Mouse (Mus musculus) liver, embryonic 14.5 days (tissue): ENCODE measurements around the gene Nf1. TPM values are rescaled to one million over a fixed set of nuclear protein-coding genes. Genes with fewer than 3 reads are reported as not detected.

Source experiments
- ATAC-seq: fragments of 200-750 bp; cut with Nextera tagmentation; 2 replicates; pipeline ENCODE4 v1.8.0; 2017; ENCODE audit warnings: moderate number of reproducible peaks, mild to moderate bottlenecking, moderate library complexity; ENCODE audit not compliant: insufficient read depth
- DNase-seq, 3 experiments: peaks; one replicate each; pipeline ENCODE4 v3.0.0-alpha.2; 2012 to 2013; ENCODE audit warnings: low read depth in 3 of 3, low spot score in 3 of 3
- H3K27ac ChIP-seq: fragments of 300-500 bp; sonication (generic); 2 replicates; pipeline ENCODE4 v1.5.1; 2014; ENCODE audit warnings: moderate library complexity, mild to moderate bottlenecking, control low read depth, inconsistent platforms
- H3K27me3 ChIP-seq: fragments of 300-500 bp; sonication (generic); 2 replicates; pipeline ENCODE4 v1.6.1; 2014; ENCODE audit warnings: mild to moderate bottlenecking, low read length, moderate library complexity; ENCODE audit not compliant: control insufficient read depth, insufficient read depth
- H3K36me3 ChIP-seq: fragments of 300-500 bp; sonication (generic); replicated peaks from 2 replicates; pipeline ENCODE4 v1.6.1; 2014; ENCODE audit warnings: low read depth; ENCODE audit not compliant: control insufficient read depth, insufficient read depth
- H3K4me1 ChIP-seq, 2 experiments: fragments of 200-500 bp in 1 of 2; fragments of 300-500 bp in 1 of 2; sonication (generic) in 1 of 2; replicated peaks; 2 replicates each; pipeline ENCODE4 v1.6.1; 2012 to 2014; ENCODE audit warnings: antibody characterized with exemption in 1 of 2, inconsistent platforms in 1 of 2, low read length in 1 of 2; ENCODE audit not compliant: control insufficient read depth in 2 of 2, insufficient read depth in 2 of 2
- H3K4me2 ChIP-seq: fragments of 300-500 bp; sonication (generic); 2 replicates; pipeline ENCODE4 v1.6.1; 2014; ENCODE audit warnings: low read depth, mild to moderate bottlenecking, control low read depth, moderate library complexity
- H3K4me3 ChIP-seq, 2 experiments: fragments of 200-500 bp in 1 of 2; fragments of 300-500 bp in 1 of 2; sonication (generic) in 1 of 2; 2 replicates each; pipeline ENCODE4 v1.5.1; 2012 to 2014; ENCODE audit warnings: low read depth in 2 of 2, low read length in 2 of 2, mild to moderate bottlenecking in 2 of 2, control low read depth in 1 of 2, inconsistent platforms in 1 of 2, moderate library complexity in 1 of 2; ENCODE audit not compliant: insufficient read depth in 1 of 2
- H3K9ac ChIP-seq: fragments of 300-500 bp; sonication (generic); replicated peaks from 2 replicates; pipeline ENCODE4 v1.6.1; 2014; ENCODE audit warnings: mild to moderate bottlenecking, control low read depth, moderate library complexity
- H3K9me3 ChIP-seq: fragments of 300-500 bp; sonication (generic); 2 replicates; pipeline ENCODE4 v1.6.1; 2016; ENCODE audit warnings: low read length, mixed read lengths; ENCODE audit not compliant: control insufficient read depth
- CTCF ChIP-seq: IDR thresholded peaks from 2 replicates; pipeline ENCODE4 v1.5.1; 2016; ENCODE audit warnings: antibody characterized with exemption, low read depth, control low read depth
- EP300 ChIP-seq: IDR thresholded peaks from 2 replicates; pipeline ENCODE4 v1.6.1; 2016; ENCODE audit warnings: antibody characterized with exemption, low read depth
- WGBS: fragments of 180-500 bp; shearing (Covaris S2); extraction: QIAGEN DNeasy Blood & Tissue Kit; methylation state at CpG from one replicate; pipeline ENCODE4 v1.1.7; 2014; ENCODE audit not compliant: insufficient replicate concordance; 5-methylcytosine and 5-hydroxymethylcytosine counted together
- polyA plus RNA-seq, 2 experiments: library from polyadenylated mRNA; depleted of rRNA in 1 of 2; stranded (reverse) in 1 of 2; unstranded in 1 of 2; fragments of >200 nt; fragmentation: Nextera tagmentation in 1 of 2; extraction: Ambion mirVana in 1 of 2; gene quantifications; 2 replicates each; pipeline versions ENCODE4 v1.2.1 to v1.2.3; 2012 to 2014

Gene Nf1
- polyA plus RNA-seq, 2 experiments: 1.7 to 2.3 TPM

GRCm38 (mm10) chr11:79339808-79340781 is 602 bp downstream of the Nf1 start:
- no peak overlapping the region for H3K27ac ChIP-seq
- peaks cover 4 to 10% of the 10 kb centered on the region in 2 experiments for H3K4me1 ChIP-seq
- peak overlapping the region; percentile 71 to 73 for H3K4me3 ChIP-seq
- TF ChIP-seq CTCF: no peak
- no peak for TF ChIP-seq EP300
- no peaks in the 10 kb centered on the region for H3K9me3 ChIP-seq
- DNase-seq (no peak), ATAC-seq (peak; percentile 71)
- WGBS: 2% methylated on average over 54 of the region's 63 CpGs
- H3K9ac ChIP-seq: peak overlapping the region; percentile 68
- no peaks in the 10 kb centered on the region for H3K27me3 ChIP-seq
- H3K4me2 ChIP-seq: peak overlapping the region; percentile 77
- no peaks in the 10 kb centered on the region for H3K36me3 ChIP-seq

GRCm38 (mm10) chr11:79356995-79357394 is 17.5 kb downstream of the Nf1 start:
- WGBS: 47% methylated on average over 3 of the region's 3 CpGs
- no peaks in the 10 kb centered on the region for H3K27me3 ChIP-seq
- no peak overlapping the region for H3K9ac ChIP-seq
- H3K4me2 ChIP-seq: no peak overlapping the region
- no peaks in the 10 kb centered on the region for H3K9me3 ChIP-seq
- H3K36me3 ChIP-seq: no peaks in the 10 kb centered on the region
- H3K4me3 ChIP-seq: no peak overlapping the region
- H3K4me1 ChIP-seq: peaks cover 0 to 4% of the 10 kb centered on the region in 2 experiments; a peak in 2 of 4 replicates
- TF ChIP-seq EP300 (no peak), CTCF (no peak)
- H3K27ac ChIP-seq: no peak overlapping the region
- ATAC-seq: no peak
- no peak for DNase-seq

GRCm38 (mm10) chr11:79357397-79357796 is 17.9 kb downstream of the Nf1 start:
- Histone ChIP-seq H3K9ac (no peak overlapping the region), H3K27me3 (no peaks in the 10 kb centered on the region), H3K4me2 (no peak overlapping the region), H3K27ac (no peak overlapping the region), H3K4me1 (peaks cover 0 to 4% of the 10 kb centered on the region in 2 experiments; a peak in 2 of 4 replicates), H3K4me3 (no peak overlapping the region), H3K36me3 (no peaks in the 10 kb centered on the region), H3K9me3 (no peaks in the 10 kb centered on the region)
- ATAC-seq (peak; percentile 21; the same call in 1 of the 2 replicates), DNase-seq (no peak)
- WGBS: 78% methylated on average over 1 of the region's 1 CpGs
- no peak for TF ChIP-seq CTCF
- TF ChIP-seq EP300: no peak

- no peak overlapping the region for H3K27ac ChIP-seq
- WGBS: 78% methylated on average over 3 of the region's 3 CpGs
- H3K4me3 ChIP-seq: no peak overlapping the region
- no peak for TF ChIP-seq EP300
- TF ChIP-seq CTCF: no peak
- H3K36me3 ChIP-seq: no peaks in the 10 kb centered on the region
- DNase-seq (no peak), ATAC-seq (no peak)
- H3K9me3 ChIP-seq: no peaks in the 10 kb centered on the region
- H3K9ac ChIP-seq: no peak overlapping the region
- H3K27me3 ChIP-seq: no peaks in the 10 kb centered on the region
- no peak overlapping the region for H3K4me2 ChIP-seq
- H3K4me1 ChIP-seq: no peaks in the 10 kb centered on the region
Measured at GRCm38 (mm10) chr11:79364956-79365355, 25.5 kb downstream of the Nf1 start.

- Histone ChIP-seq H3K4me1 (no peaks in the 10 kb centered on the region), H3K36me3 (no peaks in the 10 kb centered on the region), H3K9ac (no peak overlapping the region), H3K4me2 (no peak overlapping the region), H3K4me3 (no peak overlapping the region), H3K27me3 (no peaks in the 10 kb centered on the region), H3K9me3 (no peaks in the 10 kb centered on the region), H3K27ac (no peak overlapping the region)
- ATAC-seq: no peak
- DNase-seq: no peak
- WGBS: 38% methylated on average over 8 of the region's 8 CpGs
- TF ChIP-seq EP300 (no peak), CTCF (no peak)
Measured at GRCm38 (mm10) chr11:79366284-79366683, 26.8 kb downstream of the Nf1 start.
